Mouse (Mus musculus): ENCODE measurements around the gene Fuca1.

DNA sequence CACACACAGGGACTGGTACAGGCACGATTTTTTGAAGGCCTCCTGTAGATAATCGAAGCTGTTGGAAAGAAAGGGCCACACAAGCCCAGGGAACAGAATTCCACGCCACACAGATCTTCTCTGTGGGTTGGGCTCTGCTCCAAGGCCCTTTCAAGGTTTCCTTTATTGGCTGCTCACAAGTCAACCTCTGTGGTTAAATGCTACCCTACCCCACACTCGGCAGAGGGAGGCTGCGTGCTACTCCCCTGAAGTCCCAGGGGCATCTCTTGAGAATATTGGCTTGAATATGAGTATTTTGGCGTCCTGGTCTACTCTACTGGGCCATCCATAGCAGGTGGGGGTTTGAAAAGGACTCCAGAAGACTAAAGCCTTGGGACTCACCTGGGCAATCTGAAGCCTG, 24.4 kb upstream of the Fuca1 start:
- 0 out of 2 replicates have a peak, but pooled peaks have one; percentile 16 for TF ChIP-seq POLR2A (IDR thresholded peaks at IDR 0.05; ENCODE audit: low read depth, low read length)
- peak; percentile 45; the same call in 1 of the 2 replicates for TF ChIP-seq TCF12 (IDR thresholded peaks at IDR 0.05; ENCODE audit: low read depth, low read length)
- no peak for TF ChIP-seq MXI1 (IDR thresholded peaks at IDR 0.05; ENCODE audit: low read depth, low read length)
- TF ChIP-seq ZKSCAN1 (IDR thresholded peaks at IDR 0.05; ENCODE audit: borderline replicate concordance, low read depth, low read length) = no peak
- peak; percentile 55; the same call in 1 of the 2 replicates for TF ChIP-seq SIN3A (IDR thresholded peaks at IDR 0.05; ENCODE audit: low read length)
- TF ChIP-seq SMC3 (IDR thresholded peaks at IDR 0.05; ENCODE audit: low read depth, low read length) = no peak; the same call in 1 of the 2 replicates
- TF ChIP-seq MAFK (IDR thresholded peaks at IDR 0.05; ENCODE audit: insufficient replicate concordance, low read length) = 0 out of 2 replicates have a peak, but pooled peaks have one; percentile 34
- TF ChIP-seq CTCF (conservative IDR thresholded peaks at IDR 0.05 in 1 of 2, IDR thresholded peaks at IDR 0.05 in 1 of 2; ENCODE audit: low read depth in 2 of 2, low read length in 2 of 2) = peak in 1 of 2 experiments; percentile 33; a peak in 2 of 4 replicates
- TF ChIP-seq ZC3H11A (IDR thresholded peaks at IDR 0.05; ENCODE audit: low read depth, low read length) = no peak
- 0 out of 2 replicates have a peak, but pooled peaks have one; percentile 30 for TF ChIP-seq IRF4 (IDR thresholded peaks at IDR 0.05; ENCODE audit: low read depth, low read length)
- 0 out of 2 replicates have a peak, but pooled peaks have one; percentile 37 for TF ChIP-seq ETS1 (conservative IDR thresholded peaks at IDR 0.05; ENCODE audit: low read depth, low read length)
- no peak for TF ChIP-seq RCOR1 (conservative IDR thresholded peaks at IDR 0.05; ENCODE audit: low read depth, low read length)
- 0 out of 2 replicates have a peak, but pooled peaks have one; percentile 52 for TF ChIP-seq CHD1 (IDR thresholded peaks at IDR 0.05; ENCODE audit: low read depth, low read length)

Measured in CH12.LX (cell line).